Mouse (Mus musculus) E14TG2a.4 (cell line): Measurements from ENCODE around the gene Rnase4.
"Not testable (repeated sequence)": the region's sequence is repeated elsewhere in the genome, so short reads cannot be mapped to it uniquely, and the experiment has no call there.

Source experiments
- H3K27me3 ChIP-seq: 2 replicates; pipeline ENCODE4 v1.6.1; 2014; ENCODE audit warnings: low read length, control low read depth; ENCODE audit not compliant: insufficient read depth
- H3K36me3 ChIP-seq: 2 replicates; pipeline ENCODE4 v1.6.1; 2014; ENCODE audit warnings: low read length, control low read depth; ENCODE audit not compliant: insufficient read depth
- H3K4me1 ChIP-seq: replicated peaks from 2 replicates; pipeline ENCODE4 v1.6.1; 2014; ENCODE audit warnings: low read depth, low read length, control low read depth
- H3K4me3 ChIP-seq: replicated peaks from 2 replicates; pipeline ENCODE4 v1.5.1; 2014; ENCODE audit warnings: mild to moderate bottlenecking, low read length
- H3K9me3 ChIP-seq: 2 replicates; pipeline ENCODE4 v1.6.1; 2014; ENCODE audit warnings: low read length, control low read depth
- CTCF ChIP-seq: conservative IDR thresholded peaks from 2 replicates; pipeline ENCODE4 v1.5.1; 2014; ENCODE audit warnings: low read length
- NANOG ChIP-seq: IDR thresholded peaks from 2 replicates; pipeline ENCODE4 v1.6.1; 2014; ENCODE audit warnings: borderline replicate concordance, low read length, mixed read lengths
- POU5F1 ChIP-seq: IDR thresholded peaks from 2 replicates; pipeline ENCODE4 v1.6.1; 2014; ENCODE audit warnings: low read length, borderline replicate concordance

Rnase4 gene

DNA sequence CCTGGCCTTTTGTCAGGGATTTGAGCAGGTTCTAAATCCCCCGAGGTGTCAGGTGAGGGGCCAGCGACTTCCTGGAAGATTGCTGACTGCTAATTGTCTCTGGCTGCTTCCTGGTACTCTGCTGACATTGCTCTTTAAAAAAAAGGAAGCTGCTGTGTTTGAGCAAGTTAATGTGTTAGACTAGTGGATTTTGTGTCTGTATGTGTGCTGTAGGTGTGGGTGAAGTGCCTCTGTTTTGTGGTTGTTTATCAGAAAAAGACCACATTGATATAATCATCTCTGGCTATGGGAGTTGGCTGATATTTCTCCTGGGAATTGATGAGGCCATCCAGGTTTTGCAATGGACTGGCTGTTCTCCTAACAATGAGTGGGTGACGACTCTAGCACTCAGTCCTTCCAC lies 2.6 kb downstream of the Rnase4 start:
- peaks cover 13% of the 10 kb centered on the region for H3K4me1 ChIP-seq
- TF ChIP-seq POU5F1 (no peak), CTCF (no peak), NANOG (no peak)
- no peak overlapping the region for H3K4me3 ChIP-seq
- H3K27me3 ChIP-seq: no peaks in the 10 kb centered on the region
- no peaks in the 10 kb centered on the region for H3K9me3 ChIP-seq
- no peaks in the 10 kb centered on the region for H3K36me3 ChIP-seq

DNA sequence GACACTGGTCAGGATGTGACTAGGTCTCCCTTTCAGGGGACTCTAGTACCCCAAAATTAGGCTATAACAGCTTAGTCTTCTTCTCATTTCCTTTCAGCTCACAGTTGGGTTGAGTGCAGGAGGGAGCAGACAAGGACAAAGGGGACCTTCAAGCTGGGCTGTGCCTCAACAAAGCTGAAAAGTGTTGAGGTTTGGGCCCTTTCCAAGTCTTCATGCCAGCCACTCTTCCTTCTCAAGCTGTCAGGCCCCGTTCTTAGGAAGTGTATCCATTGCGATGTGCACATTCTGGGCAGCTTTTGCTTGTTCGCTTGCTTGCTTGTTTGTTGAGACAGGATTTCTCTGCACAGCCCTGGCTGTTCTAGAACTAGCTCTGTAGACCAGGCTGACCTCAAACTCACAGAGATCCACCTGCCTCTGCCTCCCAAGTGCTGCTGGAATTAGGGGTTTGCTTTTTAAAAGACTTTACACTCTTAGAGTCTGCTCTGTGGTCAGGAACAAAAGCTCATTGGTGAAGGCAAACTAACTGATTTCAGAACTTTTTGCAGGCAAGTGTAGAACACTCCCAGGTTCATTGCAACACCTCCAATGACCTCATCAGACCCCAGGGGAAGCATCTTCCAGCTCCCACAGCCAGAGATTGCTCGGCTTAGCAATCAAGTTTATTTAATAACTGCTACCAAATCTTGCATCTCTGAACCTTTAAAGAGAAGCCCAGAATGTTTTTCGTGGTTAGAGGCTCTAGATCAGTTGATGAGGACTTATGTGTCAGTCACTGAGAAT lies 3.4 kb downstream of the Rnase4 start:
- H3K27me3 ChIP-seq: no peaks in the 10 kb centered on the region
- no peak overlapping the region for H3K4me3 ChIP-seq
- no peaks in the 10 kb centered on the region for H3K36me3 ChIP-seq
- no peaks in the 10 kb centered on the region for H3K9me3 ChIP-seq
- peaks cover 13% of the 10 kb centered on the region for H3K4me1 ChIP-seq
- TF ChIP-seq CTCF: no peak
- TF ChIP-seq POU5F1: no peak
- no peak for TF ChIP-seq NANOG

DNA sequence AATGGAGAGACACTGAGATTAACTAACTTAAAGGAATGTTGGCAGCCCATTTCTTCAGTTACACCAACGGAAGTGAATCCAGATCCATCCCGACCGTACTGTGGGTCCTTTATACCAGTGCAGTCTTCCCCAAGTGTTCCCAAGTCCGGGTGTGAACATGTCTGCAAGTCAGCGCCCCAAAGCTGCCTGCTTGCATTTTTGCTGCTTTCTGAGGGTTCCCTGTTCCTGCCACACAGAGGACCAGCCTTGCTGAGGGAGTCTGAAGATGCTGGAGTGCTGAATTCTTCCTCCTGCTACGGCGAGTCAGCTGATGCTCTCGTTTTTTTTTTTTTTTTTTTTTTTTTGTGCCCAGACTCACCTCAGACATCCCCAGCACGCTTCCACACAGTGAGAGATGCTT lies 4.0 kb downstream of the Rnase4 start:
- no peaks in the 10 kb centered on the region for H3K9me3 ChIP-seq
- no peak overlapping the region for H3K4me3 ChIP-seq
- no peaks in the 10 kb centered on the region for H3K36me3 ChIP-seq
- no peak for TF ChIP-seq NANOG
- TF ChIP-seq CTCF: no peak
- TF ChIP-seq POU5F1: no peak
- peaks cover 13% of the 10 kb centered on the region for H3K4me1 ChIP-seq
- no peaks in the 10 kb centered on the region for H3K27me3 ChIP-seq

DNA sequence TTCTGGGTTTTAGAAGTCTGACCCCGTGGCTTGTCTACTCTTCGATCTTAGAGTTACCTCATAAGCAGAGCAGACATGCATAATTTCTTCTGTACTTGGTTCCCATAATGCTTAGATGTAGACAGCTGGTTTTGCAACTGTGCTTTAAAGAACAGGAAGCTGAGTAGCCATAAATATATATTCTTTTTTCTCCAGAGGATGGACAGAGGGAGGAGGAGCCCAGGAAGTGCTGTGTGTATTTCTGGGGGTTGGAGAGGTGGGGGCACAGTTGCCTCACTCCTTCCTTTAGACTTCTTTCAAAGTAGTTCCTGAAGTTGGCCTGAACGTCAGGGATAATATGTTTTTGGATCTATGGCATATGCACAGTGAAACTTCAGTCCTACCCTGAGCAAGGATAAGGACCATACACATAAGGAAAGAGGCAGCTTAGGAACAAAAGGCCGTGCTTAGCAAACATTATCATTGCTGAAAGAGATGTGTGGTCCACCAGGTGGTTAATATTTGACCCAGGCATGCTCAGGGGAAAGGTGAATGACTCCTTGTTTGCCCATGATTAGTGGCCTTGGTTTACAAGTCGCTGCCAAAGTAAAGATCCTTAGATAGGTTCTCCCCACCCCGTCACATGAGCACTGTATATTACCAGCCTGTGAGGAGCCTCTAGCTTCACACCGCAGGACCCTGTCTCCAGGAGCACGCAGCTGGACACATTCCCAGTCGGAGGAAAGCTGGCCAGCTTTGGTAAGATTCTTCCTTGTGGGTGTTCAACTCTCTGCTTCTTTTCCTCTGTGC lies 5.1 kb downstream of the Rnase4 start:
- Histone ChIP-seq H3K9me3 (no peaks in the 10 kb centered on the region), H3K4me1 (peaks cover 13% of the 10 kb centered on the region), H3K36me3 (no peaks in the 10 kb centered on the region), H3K27me3 (no peaks in the 10 kb centered on the region), H3K4me3 (no peak overlapping the region)
- TF ChIP-seq CTCF (no peak), POU5F1 (no peak)

DNA sequence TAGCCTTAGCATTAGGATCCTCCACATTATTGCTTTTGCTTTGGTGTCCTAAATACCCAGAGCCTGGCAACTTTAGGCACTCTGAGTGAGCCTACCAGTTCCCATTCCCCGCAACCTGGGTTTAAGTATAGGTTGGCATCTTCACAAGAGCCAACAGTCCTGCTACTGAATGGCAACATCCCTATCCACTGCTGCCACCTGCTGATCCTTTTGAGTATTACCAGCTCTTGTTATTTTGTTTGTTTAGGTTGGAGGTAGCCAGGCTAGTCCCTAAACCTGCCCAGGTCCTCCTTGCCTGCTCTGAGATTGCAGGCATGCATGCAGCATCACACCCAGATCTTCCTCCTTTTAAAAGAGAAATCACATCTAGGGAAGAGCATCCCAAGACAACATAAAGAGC lies 7.4 kb downstream of the Rnase4 start:
- not testable (repeated sequence) for H3K9me3 ChIP-seq, H3K4me1 ChIP-seq, H3K27me3 ChIP-seq, H3K4me3 ChIP-seq, H3K36me3 ChIP-seq
- TF ChIP-seq CTCF: 0 out of 2 replicates have a peak, but pooled peaks have one; percentile 11

DNA sequence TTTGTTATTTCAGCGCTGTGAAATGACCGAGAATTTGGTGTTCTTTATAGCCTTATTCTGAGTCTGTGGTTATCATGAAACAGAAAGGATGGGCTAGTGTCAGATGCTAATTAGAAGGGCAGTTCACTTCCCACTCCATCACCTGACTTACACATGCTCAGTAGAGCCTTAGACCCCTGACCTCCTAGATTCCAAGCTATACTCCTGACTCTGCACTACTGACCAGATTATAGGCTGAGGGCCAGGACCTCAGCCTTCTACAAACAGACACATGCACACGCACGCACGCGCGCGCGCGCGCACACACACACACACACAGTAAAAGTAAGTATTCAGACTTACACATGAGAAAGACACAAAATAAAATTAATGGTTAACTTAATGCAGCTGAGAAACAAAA lies 8.0 kb downstream of the Rnase4 start:
- TF ChIP-seq NANOG (no peak), POU5F1 (no peak), CTCF (no peak)
- H3K36me3 ChIP-seq: no peaks in the 10 kb centered on the region
- H3K4me3 ChIP-seq: no peak overlapping the region
- H3K27me3 ChIP-seq: no peaks in the 10 kb centered on the region
- H3K9me3 ChIP-seq: no peaks in the 10 kb centered on the region
- H3K4me1 ChIP-seq: no peaks in the 10 kb centered on the region; the same call in 1 of the 2 replicates

DNA sequence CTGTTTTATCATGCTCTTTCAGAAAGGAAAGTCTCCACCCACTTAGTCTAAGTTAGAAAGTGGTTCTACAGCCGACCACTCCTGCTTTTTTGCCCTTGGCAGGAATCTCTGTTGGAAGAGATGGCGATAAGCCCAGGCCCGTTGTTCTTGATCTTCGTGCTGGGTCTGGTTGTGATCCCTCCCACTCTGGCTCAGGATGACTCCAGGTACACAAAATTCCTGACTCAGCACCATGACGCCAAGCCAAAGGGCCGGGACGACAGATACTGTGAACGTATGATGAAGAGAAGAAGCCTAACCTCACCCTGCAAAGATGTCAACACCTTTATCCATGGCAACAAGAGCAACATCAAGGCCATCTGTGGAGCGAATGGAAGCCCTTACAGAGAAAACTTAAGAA lies 10.4 kb downstream of the Rnase4 start:
- no peak for TF ChIP-seq CTCF
- TF ChIP-seq NANOG: no peak
- TF ChIP-seq POU5F1: no peak
- Histone ChIP-seq H3K9me3 (no peaks in the 10 kb centered on the region), H3K4me1 (no peaks in the 10 kb centered on the region; the same call in 1 of the 2 replicates), H3K36me3 (no peaks in the 10 kb centered on the region), H3K27me3 (no peaks in the 10 kb centered on the region), H3K4me3 (no peak overlapping the region)

DNA sequence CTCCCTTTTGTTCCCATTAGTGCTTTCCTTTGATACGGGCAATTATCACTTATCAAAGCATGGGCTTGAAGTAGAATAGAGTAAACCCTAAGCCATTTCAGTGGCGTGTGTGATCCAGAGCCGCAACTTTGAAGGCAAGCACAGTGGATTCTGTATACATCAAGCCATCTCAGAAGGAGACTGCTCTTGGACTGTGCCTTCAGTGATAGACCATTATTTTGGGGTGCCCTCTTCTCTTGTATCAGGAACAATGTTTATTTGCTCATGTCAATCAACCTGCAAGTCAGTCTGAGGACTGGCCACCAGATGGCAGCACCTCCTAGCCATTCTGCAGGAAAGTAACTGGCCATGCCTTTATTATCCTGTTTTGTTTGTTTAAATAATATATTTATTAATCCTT lies 12.3 kb downstream of the Rnase4 start:
- H3K36me3 ChIP-seq: no peaks in the 10 kb centered on the region
- no peaks in the 10 kb centered on the region for H3K27me3 ChIP-seq
- H3K4me3 ChIP-seq: no peak overlapping the region
- H3K9me3 ChIP-seq: no peaks in the 10 kb centered on the region
- H3K4me1 ChIP-seq: no peaks in the 10 kb centered on the region; the same call in 1 of the 2 replicates
- TF ChIP-seq CTCF (peak; percentile 64), NANOG (no peak)

DNA sequence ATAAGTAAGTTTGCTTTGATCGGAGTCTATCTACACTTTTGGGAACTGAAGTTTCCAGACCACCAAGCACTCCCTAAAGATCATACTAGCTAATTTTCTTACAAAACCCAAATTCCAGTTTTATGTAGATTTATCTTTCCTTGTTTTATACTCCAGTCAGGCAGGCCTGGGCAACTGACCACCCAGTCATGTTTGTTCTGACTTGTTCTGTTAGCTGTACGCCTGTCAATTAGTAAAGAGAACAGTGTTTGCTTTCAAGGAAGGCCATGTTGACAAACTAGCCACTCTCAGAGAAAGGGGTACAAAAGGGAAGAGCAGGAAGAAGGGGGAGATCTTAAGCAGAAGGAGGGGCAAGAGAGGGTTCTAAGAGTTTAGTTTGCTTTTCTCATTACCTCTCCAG lies 13.5 kb downstream of the Rnase4 start:
- no peaks in the 10 kb centered on the region for H3K36me3 ChIP-seq
- H3K9me3 ChIP-seq: no peaks in the 10 kb centered on the region
- no peaks in the 10 kb centered on the region; the same call in 1 of the 2 replicates for H3K4me1 ChIP-seq
- no peaks in the 10 kb centered on the region for H3K27me3 ChIP-seq
- no peak overlapping the region for H3K4me3 ChIP-seq
- TF ChIP-seq NANOG (no peak), POU5F1 (no peak), CTCF (no peak)
